Mouse (Mus musculus): ENCODE measurements around the gene Eef1a2.

DNA sequence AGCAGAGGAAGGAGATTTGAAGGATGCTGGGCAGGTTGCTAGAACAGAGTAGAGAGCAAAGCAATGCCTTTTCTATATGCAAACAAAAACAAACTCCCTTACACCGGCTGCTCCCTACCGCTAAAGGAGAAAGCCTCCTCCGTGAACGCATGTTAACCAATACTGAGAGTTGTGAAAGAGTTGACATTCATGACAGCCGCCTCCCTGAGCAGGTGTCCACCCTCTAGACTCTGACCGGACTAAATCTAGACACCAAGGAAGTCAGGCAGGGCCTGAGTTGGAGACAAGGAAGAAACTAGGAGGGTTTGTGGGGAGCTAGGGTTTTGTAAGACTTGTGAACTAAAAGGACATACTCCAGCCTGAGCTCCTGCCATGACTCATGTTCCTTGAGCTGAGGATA, 46.1 kb upstream of the Eef1a2 start:
- no peak for TF ChIP-seq POLR2A (IDR thresholded peaks at IDR 0.05; ENCODE audit: extremely low read depth, insufficient read depth, low read length)
- TF ChIP-seq CTCF (IDR thresholded peaks at IDR 0.05; ENCODE audit: low read depth, low read length) = no peak

Data from liver, adult 2 months (tissue).